Mouse (Mus musculus): Measurements from ENCODE around the gene Cdh1. TPM values are rescaled to one million over a fixed set of nuclear protein-coding genes. Genes with fewer than 3 reads are reported as not detected.

Cdh1 gene
- polyA plus RNA-seq, 1 experiment from 2014 or later, result 81.7 TPM

GRCm38 (mm10) chr8:106628291-106628964 is 25.3 kb downstream of the Cdh1 start:
- no peak overlapping the region for H3K27ac ChIP-seq

GRCm38 (mm10) chr8:106629456-106629855 is 26.3 kb downstream of the Cdh1 start:
- no peak for ATAC-seq (replicated peaks; ENCODE audit: low FRiP score)
- Histone ChIP-seq H3K9ac (no peak overlapping the region), H3K4me1 (peaks cover 32% of the 10 kb centered on the region), H3K36me3 (no peaks in the 10 kb centered on the region), H3K4me3 (replicated peaks) (no peak overlapping the region), H3K27me3 (no peaks in the 10 kb centered on the region), H3K4me2 (no peak overlapping the region), H3K27ac (no peak overlapping the region), H3K9me3 (replicated peaks) (no peaks in the 10 kb centered on the region)
- WGBS, result 65% methylated on average over 5 of the region's 5 CpGs

More at GRCm38 (mm10) chr8:106628291-106628964, 25.3 kb downstream of the Cdh1 start:
- H3K36me3 ChIP-seq, result no peaks in the 10 kb centered on the region
- no peaks in the 10 kb centered on the region for H3K9me3 ChIP-seq (replicated peaks)
- ATAC-seq (replicated peaks; ENCODE audit: low FRiP score), result no peak
- H3K27me3 ChIP-seq, result no peaks in the 10 kb centered on the region
- 65% methylated on average over 11 of the region's 11 CpGs for WGBS
- no peak overlapping the region for H3K4me3 ChIP-seq (replicated peaks)
- peaks cover 32% of the 10 kb centered on the region; the same call in 1 of the 2 replicates for H3K4me1 ChIP-seq
- no peak overlapping the region for H3K9ac ChIP-seq
- H3K4me2 ChIP-seq, result no peak overlapping the region

- H3K4me2 ChIP-seq, result no peak overlapping the region
- no peak overlapping the region for H3K4me3 ChIP-seq (replicated peaks)
- no peaks in the 10 kb centered on the region for H3K9me3 ChIP-seq (replicated peaks)
- no peak for ATAC-seq (replicated peaks; ENCODE audit: low FRiP score)
- 62% methylated on average over 5 of the region's 5 CpGs for WGBS
- H3K9ac ChIP-seq, result no peak overlapping the region
- peaks cover 41% of the 10 kb centered on the region for H3K4me1 ChIP-seq
- no peaks in the 10 kb centered on the region for H3K36me3 ChIP-seq
- no peaks in the 10 kb centered on the region for H3K27me3 ChIP-seq
- H3K27ac ChIP-seq, result 0 out of 2 replicates have a peak overlapping the region, but pooled peaks have one; percentile 15
Measured at GRCm38 (mm10) chr8:106631904-106632303, 28.8 kb downstream of the Cdh1 start.

GRCm38 (mm10) chr8:106632650-106633049 is 29.5 kb downstream of the Cdh1 start:
- Histone ChIP-seq H3K27me3 (no peaks in the 10 kb centered on the region), H3K4me3 (replicated peaks) (no peak overlapping the region), H3K4me1 (peaks cover 49% of the 10 kb centered on the region), H3K9ac (no peak overlapping the region), H3K4me2 (no peak overlapping the region), H3K9me3 (replicated peaks) (no peaks in the 10 kb centered on the region), H3K36me3 (no peaks in the 10 kb centered on the region), H3K27ac (no peak overlapping the region)
- 25% methylated on average over 8 of the region's 8 CpGs for WGBS
- ATAC-seq (replicated peaks; ENCODE audit: low FRiP score), result no peak

- Histone ChIP-seq H3K36me3 (no peaks in the 10 kb centered on the region), H3K27ac (no peak overlapping the region), H3K4me1 (peaks cover 48% of the 10 kb centered on the region), H3K27me3 (no peaks in the 10 kb centered on the region), H3K9me3 (replicated peaks) (no peaks in the 10 kb centered on the region), H3K4me2 (no peak overlapping the region), H3K9ac (no peak overlapping the region), H3K4me3 (replicated peaks) (no peak overlapping the region)
- ATAC-seq (replicated peaks; ENCODE audit: low FRiP score), result peak; percentile 45; the same call in 1 of the 2 replicates
- WGBS, result 64% methylated on average over 17 of the region's 17 CpGs
Measured at GRCm38 (mm10) chr8:106633361-106634158, 30.4 kb downstream of the Cdh1 start.

GRCm38 (mm10) chr8:106635284-106635683 is 32.1 kb downstream of the Cdh1 start:
- ATAC-seq (replicated peaks; ENCODE audit: low FRiP score), result no peak
- Histone ChIP-seq H3K36me3 (no peaks in the 10 kb centered on the region), H3K27me3 (no peaks in the 10 kb centered on the region), H3K4me2 (no peak overlapping the region), H3K9me3 (replicated peaks) (no peaks in the 10 kb centered on the region), H3K9ac (no peak overlapping the region), H3K4me3 (replicated peaks) (no peak overlapping the region), H3K4me1 (peaks cover 45% of the 10 kb centered on the region), H3K27ac (0 out of 2 replicates have a peak overlapping the region, but pooled peaks have one; percentile 15)
- 19% methylated on average over 5 of the region's 5 CpGs for WGBS

- Histone ChIP-seq H3K9me3 (replicated peaks) (no peaks in the 10 kb centered on the region), H3K27ac (peak overlapping the region; percentile 54), H3K4me1 (peaks cover 51% of the 10 kb centered on the region), H3K27me3 (no peaks in the 10 kb centered on the region), H3K4me2 (no peak overlapping the region), H3K9ac (no peak overlapping the region), H3K36me3 (no peaks in the 10 kb centered on the region), H3K4me3 (replicated peaks) (no peak overlapping the region)
- no peak for ATAC-seq (replicated peaks; ENCODE audit: low FRiP score)
- WGBS, result 71% methylated on average over 4 of the region's 4 CpGs
Measured at GRCm38 (mm10) chr8:106637446-106637845, 34.3 kb downstream of the Cdh1 start.

GRCm38 (mm10) chr8:106638768-106639295 is 35.7 kb downstream of the Cdh1 start:
- ATAC-seq (replicated peaks; ENCODE audit: low FRiP score), result no peak
- H3K4me3 ChIP-seq (replicated peaks), result no peak overlapping the region
- WGBS, result 80% methylated on average over 7 of the region's 7 CpGs
- H3K27ac ChIP-seq, result no peak overlapping the region
- H3K9ac ChIP-seq, result no peak overlapping the region
- H3K9me3 ChIP-seq (replicated peaks), result no peaks in the 10 kb centered on the region
- H3K36me3 ChIP-seq, result no peaks in the 10 kb centered on the region
- no peaks in the 10 kb centered on the region for H3K27me3 ChIP-seq
- H3K4me2 ChIP-seq, result no peak overlapping the region
- peaks cover 47% of the 10 kb centered on the region for H3K4me1 ChIP-seq

GRCm38 (mm10) chr8:106640212-106640611 is 37.1 kb downstream of the Cdh1 start:
- H3K4me1 ChIP-seq, result peaks cover 47% of the 10 kb centered on the region
- H3K4me2 ChIP-seq, result no peak overlapping the region
- H3K9ac ChIP-seq, result no peak overlapping the region
- no peaks in the 10 kb centered on the region for H3K9me3 ChIP-seq (replicated peaks)
- H3K36me3 ChIP-seq, result no peaks in the 10 kb centered on the region
- H3K4me3 ChIP-seq (replicated peaks), result no peak overlapping the region
- H3K27me3 ChIP-seq, result no peaks in the 10 kb centered on the region
- H3K27ac ChIP-seq, result no peak overlapping the region
- 64% methylated on average over 7 of the region's 7 CpGs for WGBS
- no peak for ATAC-seq (replicated peaks; ENCODE audit: low FRiP score)

GRCm38 (mm10) chr8:106640921-106641320 is 37.8 kb downstream of the Cdh1 start:
- H3K4me3 ChIP-seq (replicated peaks), result no peak overlapping the region
- peaks cover 40% of the 10 kb centered on the region for H3K4me1 ChIP-seq

GRCm38 (mm10) chr8:106642172-106642571 is 39.0 kb downstream of the Cdh1 start:
- Histone ChIP-seq H3K27ac (no peak overlapping the region), H3K9me3 (replicated peaks) (no peaks in the 10 kb centered on the region), H3K4me3 (replicated peaks) (no peak overlapping the region), H3K9ac (no peak overlapping the region), H3K4me1 (peaks cover 33% of the 10 kb centered on the region), H3K36me3 (no peaks in the 10 kb centered on the region), H3K27me3 (no peaks in the 10 kb centered on the region), H3K4me2 (no peak overlapping the region)
- 81% methylated on average over 2 of the region's 2 CpGs for WGBS
- no peak for ATAC-seq (replicated peaks; ENCODE audit: low FRiP score)

More at GRCm38 (mm10) chr8:106640921-106641320, 37.8 kb downstream of the Cdh1 start:
- Histone ChIP-seq H3K9ac (no peak overlapping the region), H3K27me3 (no peaks in the 10 kb centered on the region), H3K36me3 (no peaks in the 10 kb centered on the region), H3K27ac (no peak overlapping the region), H3K4me2 (no peak overlapping the region), H3K9me3 (replicated peaks) (no peaks in the 10 kb centered on the region)
- WGBS, result 86% methylated on average over 5 of the region's 5 CpGs
- no peak for ATAC-seq (replicated peaks; ENCODE audit: low FRiP score)

- 83% methylated on average over 4 of the region's 4 CpGs for whole genome bisulfite sequencing
- Histone ChIP-seq H3K4me1 (peaks cover 30% of the 10 kb centered on the region), H3K9me3 (replicated peaks) (no peaks in the 10 kb centered on the region), H3K4me2 (no peak overlapping the region), H3K4me3 (replicated peaks) (no peak overlapping the region), H3K36me3 (no peaks in the 10 kb centered on the region), H3K9ac (no peak overlapping the region), H3K27ac (no peak overlapping the region), H3K27me3 (no peaks in the 10 kb centered on the region)
- no peak for ATAC-seq (replicated peaks; ENCODE audit: low FRiP score)
Measured at GRCm38 (mm10) chr8:106643100-106643499, 39.9 kb downstream of the Cdh1 start.
